Mouse (Mus musculus): Measurements from ENCODE around the gene Gm11084.
"Not testable (repeated sequence)": the region's sequence is repeated elsewhere in the genome, so short reads cannot be mapped to it uniquely, and the experiment has no call there.

The Gm11084 gene

GRCm38 (mm10) chr2:72995346-72996097 is 9.0 kb upstream of the Gm11084 start:
- DNase-seq (ENCODE audit: low read depth in 1 of 2, low spot score in 2 of 2): no peak

DNA sequence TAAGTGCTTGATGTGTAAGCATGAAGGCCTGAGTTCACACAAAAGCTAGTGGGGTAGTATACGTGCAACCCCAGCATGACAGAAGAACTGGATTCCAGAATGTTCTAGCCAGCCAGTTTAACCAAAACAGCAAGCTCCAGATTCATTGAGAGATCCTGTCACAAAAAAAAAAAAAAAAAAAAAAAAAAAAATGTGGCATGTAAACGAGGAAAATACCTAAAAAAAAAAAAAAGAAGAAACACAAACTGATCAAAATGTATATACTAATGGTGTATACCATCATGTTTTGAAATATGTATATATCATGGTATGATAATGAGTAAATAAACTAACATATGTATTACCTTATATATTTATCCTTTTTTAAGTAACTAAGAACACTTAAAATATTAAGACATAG is 7.6 kb upstream of the Gm11084 start:
- DNase-seq (ENCODE audit: low read depth in 1 of 2, low spot score in 2 of 2): no peak

GRCm38 (mm10) chr2:72992497-72992896 is 6.0 kb upstream of the Gm11084 start:
- DNase-seq (ENCODE audit: low read depth in 1 of 2, low spot score in 2 of 2): no peak

DNA sequence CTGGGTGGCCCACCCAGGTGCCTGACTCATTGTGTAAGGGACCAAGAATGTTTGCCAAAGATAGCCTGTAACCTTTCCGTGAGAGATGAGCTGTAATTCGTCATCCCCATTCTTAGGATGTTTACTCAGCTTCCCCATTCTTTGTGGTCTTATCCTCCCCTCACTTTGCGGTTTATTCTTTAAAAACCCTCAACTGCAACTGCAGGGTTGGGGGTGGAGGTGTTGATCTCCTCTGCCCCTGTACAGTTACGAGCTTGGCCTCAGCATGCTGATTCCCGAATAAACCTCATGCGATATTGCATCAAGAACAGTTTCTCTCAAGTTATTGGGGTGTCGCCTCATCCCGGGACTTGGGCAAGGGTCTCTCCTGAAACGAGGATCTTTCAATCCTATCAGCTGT is 2.4 kb upstream of the Gm11084 start:
- DNase-seq (ENCODE audit: low read depth in 1 of 2, low spot score in 2 of 2): not testable (repeated sequence)

- no peak for DNase-seq (ENCODE audit: low read depth in 1 of 2, low spot score in 2 of 2)
Observed at GRCm38 (mm10) chr2:72985516-72985915, 1.0 kb downstream of the Gm11084 start.

GRCm38 (mm10) chr2:72984806-72985205 is 1.7 kb downstream of the Gm11084 start:
- DNase-seq (ENCODE audit: low read depth in 1 of 2, low spot score in 2 of 2): no peak

DNA sequence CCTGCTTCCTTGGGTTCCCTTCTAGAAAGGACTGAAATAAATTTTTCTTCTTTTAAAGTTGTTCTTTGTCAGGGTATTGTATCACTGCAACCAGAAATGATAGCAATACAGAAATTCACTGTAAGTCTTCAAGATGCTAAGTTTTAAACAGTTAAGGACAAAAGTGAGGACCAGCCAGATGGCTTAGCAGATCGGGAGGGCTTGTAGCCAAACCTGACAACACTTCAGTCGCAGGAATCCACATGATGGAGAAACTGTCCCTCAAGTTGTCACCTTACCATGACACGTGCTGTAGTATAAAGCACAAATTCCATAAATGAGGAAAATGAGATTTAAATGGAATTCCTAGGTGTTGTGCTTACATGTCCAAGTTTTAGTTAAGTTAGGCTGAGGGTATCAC is 3.3 kb downstream of the Gm11084 start:
- DNase-seq (ENCODE audit: low read depth in 1 of 2, low spot score in 2 of 2): no peak

DNA sequence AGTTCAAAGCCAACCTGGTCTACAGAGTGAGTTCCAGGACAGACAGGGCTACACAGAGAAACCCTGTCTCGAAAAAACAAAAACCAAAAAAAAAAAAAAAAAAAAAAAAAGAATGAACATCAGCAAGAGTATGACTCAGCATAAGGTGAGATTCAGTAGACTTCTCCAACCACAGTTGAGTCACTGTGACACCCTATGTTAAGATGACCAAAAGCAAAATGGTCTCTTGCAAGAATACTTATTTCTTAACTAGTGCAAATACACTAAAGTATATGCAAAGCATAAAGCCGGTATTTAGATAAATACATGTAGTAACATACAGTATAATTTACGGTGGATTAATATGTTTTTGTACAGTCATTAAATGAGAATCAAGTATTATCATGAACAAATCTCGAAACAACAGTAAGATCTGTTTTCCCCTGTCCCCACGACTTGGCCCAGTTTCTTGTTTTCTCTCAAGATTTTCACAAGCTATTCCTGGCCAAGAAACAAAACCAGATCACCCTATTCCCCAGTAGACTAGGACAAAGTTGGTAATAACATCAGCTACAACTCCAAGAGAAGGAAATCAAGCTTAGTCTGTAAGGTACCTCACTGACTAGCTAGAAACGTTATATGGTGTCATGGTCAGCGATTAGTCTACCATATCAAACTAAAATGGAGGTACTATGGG is 4.3 kb downstream of the Gm11084 start:
- DNase-seq (ENCODE audit: low read depth in 1 of 2, low spot score in 2 of 2): no peak

- DNase-seq (ENCODE audit: low read depth in 1 of 2, low spot score in 2 of 2): no peak
Observed at GRCm38 (mm10) chr2:72981441-72982109, 4.9 kb downstream of the Gm11084 start.

GRCm38 (mm10) chr2:72981075-72981420 is 5.5 kb downstream of the Gm11084 start:
- no peak for DNase-seq (ENCODE audit: low read depth in 1 of 2, low spot score in 2 of 2)

GRCm38 (mm10) chr2:72980337-72981074 is 6.0 kb downstream of the Gm11084 start, which contains the start of gene Sp3:
Gene Sp3 (minus strand): TSS chr2:72980446.
- DNase-seq (ENCODE audit: low read depth in 1 of 2, low spot score in 2 of 2): peak; percentile 90 to 92

- peak; percentile 46 to 69 for DNase-seq (ENCODE audit: low read depth in 1 of 2, low spot score in 2 of 2)
Observed at GRCm38 (mm10) chr2:72979659-72980071, 6.9 kb downstream of the Gm11084 start.

DNA sequence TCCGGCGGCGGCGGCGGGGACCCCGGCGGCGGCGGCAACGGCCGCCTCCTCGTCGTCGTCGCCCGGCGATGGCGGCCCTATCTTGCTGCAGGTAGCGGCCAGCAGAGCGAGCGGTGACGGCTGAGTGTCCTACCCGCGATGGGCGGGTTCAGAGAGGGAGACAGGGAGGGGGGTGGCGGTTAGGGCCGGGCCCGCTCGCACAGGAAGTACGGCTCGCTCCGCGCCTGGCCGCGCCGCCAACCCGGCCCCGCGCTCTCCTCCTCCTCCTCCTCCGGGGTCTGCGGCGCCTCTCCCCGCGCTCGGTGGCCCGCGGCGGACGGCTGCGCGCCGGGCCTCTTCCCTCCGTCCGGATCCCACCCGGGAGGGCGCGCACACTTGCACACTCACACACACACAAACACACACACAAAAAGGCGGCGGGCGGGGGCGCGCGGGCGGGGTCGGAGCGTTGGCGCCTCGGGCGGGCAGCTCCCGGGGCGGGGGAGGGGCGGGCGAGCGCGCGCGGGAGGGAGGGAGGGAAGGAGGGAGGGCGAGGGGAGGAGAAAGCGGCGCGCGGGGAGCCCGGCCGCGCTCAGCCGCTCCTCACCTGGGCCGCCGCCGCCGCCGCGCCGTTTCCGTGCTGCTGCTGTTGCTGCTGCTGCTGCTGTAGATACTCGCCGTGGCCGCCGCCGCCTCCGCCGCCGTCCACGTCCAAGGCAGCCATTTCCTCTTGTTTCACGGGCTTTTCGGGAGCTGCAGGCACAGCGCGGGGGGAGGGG is 7.4 kb downstream of the Gm11084 start:
- DNase-seq (ENCODE audit: low read depth in 1 of 2, low spot score in 2 of 2): peak; percentile 64 to 80

DNA sequence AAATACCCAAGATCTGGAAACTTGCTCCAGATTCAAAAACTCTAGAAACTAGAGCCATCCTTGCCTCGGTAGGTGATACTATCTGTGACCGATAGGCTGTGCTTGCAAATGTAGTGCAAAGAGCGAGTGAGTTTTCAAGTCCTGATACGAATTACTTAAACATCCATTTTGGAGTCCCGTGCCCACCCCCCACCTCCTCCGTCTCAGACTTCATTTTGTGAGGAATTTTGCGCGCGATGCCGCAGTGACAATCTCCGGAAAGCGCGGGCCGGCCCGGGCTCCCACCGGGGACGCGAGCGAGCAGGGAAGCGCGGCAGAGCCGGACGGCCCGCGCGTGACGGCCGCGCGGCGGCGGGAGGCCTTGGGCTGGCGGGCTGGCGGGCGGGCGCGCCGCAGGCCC is 8.0 kb downstream of the Gm11084 start:
- peak in 1 of 2 experiments; percentile 14 for DNase-seq (ENCODE audit: low read depth in 1 of 2, low spot score in 2 of 2)

DNA sequence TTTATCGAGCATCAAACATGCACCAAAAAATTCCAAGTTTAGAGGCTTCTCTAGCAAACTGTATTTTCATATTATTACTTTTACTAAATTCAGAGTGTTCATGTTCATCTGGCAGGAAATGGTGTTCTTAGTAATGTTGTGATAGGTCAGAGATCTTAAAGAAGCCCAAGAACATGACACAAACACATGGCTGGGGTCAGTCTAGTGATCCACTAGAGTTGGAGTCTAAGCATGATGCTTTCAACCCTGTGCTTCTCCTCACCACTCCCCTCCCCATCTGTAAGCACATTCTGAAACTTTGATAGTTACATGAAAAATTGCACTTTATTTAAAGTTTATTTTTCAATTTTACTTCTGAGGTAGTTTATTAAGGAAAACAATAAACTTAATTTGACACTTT is 9.2 kb downstream of the Gm11084 start:
- DNase-seq (ENCODE audit: low read depth in 1 of 2, low spot score in 2 of 2): no peak

DNA sequence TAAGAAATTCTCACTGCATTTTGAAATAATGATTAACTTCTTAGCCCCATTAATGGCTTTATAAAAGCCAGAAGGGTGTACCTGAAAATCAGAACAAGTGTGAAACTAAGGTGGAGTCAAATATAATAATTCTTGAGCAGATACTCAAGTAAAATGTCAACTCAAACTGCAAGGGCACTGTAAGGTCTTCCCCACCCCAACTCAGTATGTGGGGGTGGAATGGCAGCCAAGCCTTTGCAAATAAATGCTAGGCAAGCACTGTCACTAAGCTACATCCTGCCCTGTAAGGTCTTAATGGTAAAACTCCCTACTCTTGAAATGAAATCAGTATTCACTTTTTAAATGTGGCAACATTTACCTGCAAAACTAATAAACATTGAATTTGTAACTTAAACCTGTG is 10.5 kb downstream of the Gm11084 start:
- no peak for DNase-seq (ENCODE audit: low read depth in 1 of 2, low spot score in 2 of 2)

- no peak for DNase-seq (ENCODE audit: low read depth in 1 of 2, low spot score in 2 of 2)
Observed at GRCm38 (mm10) chr2:72970831-72971230, 15.7 kb downstream of the Gm11084 start.

GRCm38 (mm10) chr2:72970302-72970701 is 16.2 kb downstream of the Gm11084 start:
- DNase-seq (ENCODE audit: low read depth in 1 of 2, low spot score in 2 of 2): no peak

GRCm38 (mm10) chr2:72968536-72968935 is 18.0 kb downstream of the Gm11084 start:
- DNase-seq (ENCODE audit: low read depth in 1 of 2, low spot score in 2 of 2): no peak

- no peak for DNase-seq (ENCODE audit: low read depth in 1 of 2, low spot score in 2 of 2)
Observed at GRCm38 (mm10) chr2:72965450-72965849, 21.1 kb downstream of the Gm11084 start.

DNA sequence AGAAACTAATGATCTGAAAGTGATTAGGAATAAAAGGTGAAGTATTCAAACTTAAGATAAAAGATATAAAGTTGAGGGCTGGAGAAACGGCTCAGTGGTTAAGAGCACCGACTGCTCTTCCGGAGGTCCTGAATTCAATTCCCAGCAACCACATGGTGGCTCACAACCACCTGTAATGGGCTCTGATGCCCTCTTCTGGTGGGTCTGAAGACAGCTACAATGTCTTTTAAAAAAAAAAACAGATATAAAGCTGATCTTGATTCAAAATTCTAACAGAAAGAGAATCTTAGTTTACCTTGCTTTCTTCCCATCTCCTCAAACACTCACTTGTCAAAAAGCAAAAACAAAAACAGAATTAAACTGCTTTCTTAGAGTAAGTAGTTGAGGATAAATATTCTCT is 30.1 kb downstream of the Gm11084 start:
- no peak for DNase-seq (ENCODE audit: low read depth in 1 of 2, low spot score in 2 of 2)

Data from monocyte, adult 2 months (primary cell).